Mouse (Mus musculus) liver, postnatal 0 days (tissue): ENCODE data around the gene Cutc. TPM values are rescaled to one million over a fixed set of nuclear protein-coding genes. Genes with fewer than 3 reads are reported as not detected.

Experiments
- ATAC-seq: fragments of 200-750 bp; cut with Nextera tagmentation; 2 replicates; pipeline ENCODE4 v1.8.0; 2017; ENCODE audit warnings: mild to moderate bottlenecking, moderate library complexity
- DNase-seq: peaks from one replicate; pipeline ENCODE4 v3.0.0-alpha.2; 2016
- H3K27ac ChIP-seq: fragments of 300-500 bp; sonication (generic); 2 replicates; pipeline ENCODE4 v1.5.1; 2014; ENCODE audit warnings: antibody characterized with exemption, moderate library complexity, mild to moderate bottlenecking, low read depth
- H3K27me3 ChIP-seq: fragments of 300-500 bp; sonication (generic); 2 replicates; pipeline ENCODE4 v1.6.1; 2014; ENCODE audit warnings: low read length, control low read depth, mixed read lengths; ENCODE audit not compliant: insufficient read depth
- H3K36me3 ChIP-seq: fragments of 300-500 bp; sonication (generic); replicated peaks from 2 replicates; pipeline ENCODE4 v1.6.1; 2014; ENCODE audit warnings: mild to moderate bottlenecking, control low read depth, low read length, moderate library complexity, mixed read lengths; ENCODE audit not compliant: insufficient read depth
- H3K4me1 ChIP-seq: fragments of 300-500 bp; sonication (generic); 2 replicates; pipeline ENCODE4 v1.6.1; 2014; ENCODE audit warnings: antibody characterized with exemption, mild to moderate bottlenecking, control low read depth; ENCODE audit not compliant: insufficient read depth
- H3K4me2 ChIP-seq: fragments of 300-500 bp; sonication (generic); 2 replicates; pipeline ENCODE4 v1.6.1; 2014; ENCODE audit warnings: low read depth, mild to moderate bottlenecking, low read length, moderate library complexity, mixed read lengths
- H3K4me3 ChIP-seq: fragments of 300-500 bp; sonication (generic); 2 replicates; pipeline ENCODE4 v1.5.1; 2014; ENCODE audit warnings: low read depth, low read length
- H3K9ac ChIP-seq: fragments of 300-500 bp; sonication (generic); replicated peaks from 2 replicates; pipeline ENCODE4 v1.6.1; 2014; ENCODE audit warnings: mild to moderate bottlenecking, moderate library complexity
- H3K9me3 ChIP-seq: fragments of 300-500 bp; sonication (generic); 2 replicates; pipeline ENCODE4 v1.6.1; 2016; ENCODE audit warnings: mild to moderate bottlenecking, control low read depth, low read length, mixed read lengths
- CTCF ChIP-seq: sonication (generic); IDR thresholded peaks from 2 replicates; pipeline ENCODE4 v1.5.1; 2016; ENCODE audit warnings: antibody characterized with exemption, low read depth
- EP300 ChIP-seq: IDR thresholded peaks from 2 replicates; pipeline ENCODE4 v1.6.1; 2016; ENCODE audit warnings: antibody characterized with exemption, low read depth, mild to moderate bottlenecking
- WGBS: fragments of 180-500 bp; shearing (Covaris S2); extraction: QIAGEN DNeasy Blood & Tissue Kit; methylation state at CpG from one replicate; pipeline ENCODE4 v1.1.7; 2014; ENCODE audit not compliant: insufficient replicate concordance; 5-methylcytosine and 5-hydroxymethylcytosine counted together
- polyA plus RNA-seq: library from polyadenylated mRNA; unstranded; fragments of >200 nt; fragmentation: Nextera tagmentation; extraction: Ambion mirVana; gene quantifications from 2 replicates; pipeline ENCODE4 v1.2.1, GENCODE M21; 2015

The Cutc gene
- polyA plus RNA-seq, 1 experiment from 2014 or later: 17.6 TPM

- peaks cover 34% of the 10 kb centered on the region for H3K36me3 ChIP-seq
- peaks cover 2% of the 10 kb centered on the region; the same call in 1 of the 2 replicates for H3K4me1 ChIP-seq
- WGBS: 86% methylated on average over 7 of the region's 7 CpGs
- H3K27me3 ChIP-seq: no peaks in the 10 kb centered on the region
- DNase-seq (no peak), ATAC-seq (no peak)
- H3K4me2 ChIP-seq: no peak overlapping the region
- no peak overlapping the region for H3K27ac ChIP-seq
- TF ChIP-seq EP300 (no peak), CTCF (no peak)
- no peak overlapping the region for H3K9ac ChIP-seq
- H3K9me3 ChIP-seq: no peaks in the 10 kb centered on the region
- H3K4me3 ChIP-seq: no peak overlapping the region
These were observed 28.0 kb upstream of the Cutc start for GRCm38 (mm10) chr19:43724821-43725220.

- H3K4me2 ChIP-seq: no peak overlapping the region
- peaks cover 2% of the 10 kb centered on the region; the same call in 1 of the 2 replicates for H3K4me1 ChIP-seq
- H3K27me3 ChIP-seq: no peaks in the 10 kb centered on the region
- DNase-seq: peak; percentile 33
- no peak overlapping the region for H3K9ac ChIP-seq
- H3K9me3 ChIP-seq: no peaks in the 10 kb centered on the region
- no peak overlapping the region for H3K27ac ChIP-seq
- peaks cover 25% of the 10 kb centered on the region for H3K36me3 ChIP-seq
- 0 out of 2 replicates have a peak, but pooled peaks have one; percentile 23 for ATAC-seq
- WGBS: 76% methylated on average over 15 of the region's 15 CpGs
- no peak overlapping the region for H3K4me3 ChIP-seq
- no peak for TF ChIP-seq EP300
- peak; percentile 6; the same call in 1 of the 2 replicates for TF ChIP-seq CTCF
These were observed 26.2 kb upstream of the Cutc start for GRCm38 (mm10) chr19:43726510-43727146.

- no peak for ATAC-seq
- Histone ChIP-seq H3K27ac (no peak overlapping the region), H3K27me3 (no peaks in the 10 kb centered on the region), H3K36me3 (peaks cover 24% of the 10 kb centered on the region), H3K4me3 (no peak overlapping the region), H3K9ac (no peak overlapping the region), H3K4me2 (peak overlapping the region; percentile 13), H3K4me1 (no peaks in the 10 kb centered on the region), H3K9me3 (no peaks in the 10 kb centered on the region)
- 66% methylated on average over 22 of the region's 22 CpGs for WGBS
- no peak for DNase-seq
- TF ChIP-seq CTCF (no peak), EP300 (no peak)
These were observed 23.3 kb upstream of the Cutc start for GRCm38 (mm10) chr19:43729296-43730036.

GRCm38 (mm10) chr19:43730037-43730428 lies 22.8 kb upstream of the Cutc start:
- DNase-seq: no peak

GRCm38 (mm10) chr19:43731157-43731556 lies 21.6 kb upstream of the Cutc start:
- Histone ChIP-seq H3K9me3 (no peaks in the 10 kb centered on the region), H3K4me1 (no peaks in the 10 kb centered on the region), H3K36me3 (peaks cover 36% of the 10 kb centered on the region), H3K4me2 (no peak overlapping the region), H3K27ac (no peak overlapping the region), H3K4me3 (no peak overlapping the region), H3K27me3 (no peaks in the 10 kb centered on the region), H3K9ac (no peak overlapping the region)
- DNase-seq (no peak), ATAC-seq (no peak)
- WGBS: 75% methylated on average over 7 of the region's 7 CpGs
- no peak for TF ChIP-seq CTCF

More at GRCm38 (mm10) chr19:43730037-43730428, 22.8 kb upstream of the Cutc start:
- Histone ChIP-seq H3K9ac (no peak overlapping the region), H3K27ac (no peak overlapping the region), H3K4me3 (no peak overlapping the region), H3K9me3 (no peaks in the 10 kb centered on the region), H3K4me1 (no peaks in the 10 kb centered on the region), H3K4me2 (peak overlapping the region; percentile 13; the same call in 1 of the 2 replicates), H3K36me3 (peaks cover 28% of the 10 kb centered on the region), H3K27me3 (no peaks in the 10 kb centered on the region)
- ATAC-seq: no peak
- TF ChIP-seq CTCF: no peak
- TF ChIP-seq EP300: no peak
- WGBS: 65% methylated on average over 8 of the region's 8 CpGs

GRCm38 (mm10) chr19:43738409-43738808 lies 14.4 kb upstream of the Cutc start:
- no peaks in the 10 kb centered on the region for H3K27me3 ChIP-seq
- H3K27ac ChIP-seq: no peak overlapping the region
- peaks cover 77% of the 10 kb centered on the region for H3K36me3 ChIP-seq
- no peak for TF ChIP-seq EP300
- H3K9me3 ChIP-seq: no peaks in the 10 kb centered on the region
- H3K4me1 ChIP-seq: no peaks in the 10 kb centered on the region
- H3K4me3 ChIP-seq: no peak overlapping the region
- no peak overlapping the region for H3K9ac ChIP-seq
- 93% methylated on average over 10 of the region's 10 CpGs for WGBS
- no peak for DNase-seq
- H3K4me2 ChIP-seq: no peak overlapping the region
- no peak for ATAC-seq
